Mouse (Mus musculus): ENCODE results near the gene Usp38.

- no peak for TF ChIP-seq POLR2A (IDR thresholded peaks at IDR 0.05; ENCODE audit: insufficient read depth, low read length)
- TF ChIP-seq CTCF (IDR thresholded peaks at IDR 0.05; ENCODE audit: low read depth, low read length), result no peak
These were observed 757 bp downstream of the Usp38 start for GRCm38 (mm10) chr8:81013811-81014530.

All from ES-Bruce4 (cell line).